Mouse (Mus musculus) activated CD4-positive, CD25-positive, alpha-beta regulatory T cell (primary cell): ENCODE data around the gene Tmem206. TPM values are rescaled to one million over a fixed set of nuclear protein-coding genes. Genes with fewer than 3 reads are reported as not detected.

Source experiments
- polyA plus RNA-seq, 2 experiments: library from polyadenylated mRNA; unstranded; fragments of 100-300 nt; shearing (Covaris generic); gene quantifications; one replicate each; pipeline ENCODE4 v1.2.1; 2017

Tmem206 gene
- 10 to 100 TPM; 19.9 to 32.0 TPM for polyA plus RNA-seq

GRCm38 (mm10) chr1:191325726-191326232, at the start of gene Tmem206:
Tmem206 (plus strand) TSS chr1:191325912.

GRCm38 (mm10) chr1:191317591-191318196, 8.0 kb upstream of the Tmem206 start, which contains the start of gene Nenf:
Nenf (minus strand) TSS chr1:191318194.

Other genes starting within 250 kb of the Tmem206 start
- gene Batf3, start 228.1 kb upstream of the Tmem206 start, polyA plus RNA-seq, result 1 to 10 TPM in 1 of 2 experiments, under 1 TPM in 1; 0.41 to 2.4 TPM
- not detected for gene Fam71a, start 161.1 kb upstream of the Tmem206 start, polyA plus RNA-seq
- gene Atf3, start 107.9 kb upstream of the Tmem206 start, polyA plus RNA-seq, result not detected
- 10 to 100 TPM; 16.4 to 20.5 TPM for gene Nenf, start 7.7 kb upstream of the Tmem206 start, polyA plus RNA-seq
- 100 to 1,000 TPM; 245 to 260 TPM for gene Ppp2r5a, start 77.4 kb downstream of the Tmem206 start, polyA plus RNA-seq
- gene Dtl, start 249.6 kb downstream of the Tmem206 start, polyA plus RNA-seq, result 10 to 100 TPM in 1 of 2 experiments, 1 to 10 TPM in 1; 9.7 to 14.7 TPM
- 10 to 100 TPM; 40.3 to 43.2 TPM for gene Ints7, start 249.7 kb downstream of the Tmem206 start, polyA plus RNA-seq